Mouse (Mus musculus): ENCODE measurements at regions not wholly inside any gene's neighbourhood (a gene's known extent, or its start where the extent isn't known, plus 50 kb on each side); places are given as distances from the start of the nearest gene placed in this dataset.

GRCm38 (mm10) chr5:101064308-101064707, 218.8 kb downstream of the Gpat3 start:
- no peaks in the 10 kb centered on the region for H3K27me3 ChIP-seq (replicated peaks)
- no peak overlapping the region for H3K9ac ChIP-seq (ENCODE audit: insufficient read depth, low read depth)
- H3K27ac ChIP-seq (ENCODE audit: insufficient read depth, low read depth) = no peak overlapping the region
- no peaks in the 10 kb centered on the region for H3K9me3 ChIP-seq (replicated peaks; ENCODE audit: low read length)
- H3K4me2 ChIP-seq (ENCODE audit: insufficient read depth, low read depth, poor library complexity, severe bottlenecking) = no peak overlapping the region
- in situ Hi-C loops (cut with MboI; ENCODE audit: low pct_ligation_motif_present, low pct_unique_long_range_greater_than_20kb, low sequenced_read_pairs) = no loop called here
- no peaks in the 10 kb centered on the region for H3K4me1 ChIP-seq (ENCODE audit: control insufficient read depth in 1 of 2, insufficient read depth in 2 of 2)
- no peaks in the 10 kb centered on the region for H3K79me2 ChIP-seq (replicated peaks; ENCODE audit: control insufficient read depth, extremely low read depth, insufficient read depth, poor library complexity, severe bottlenecking)
- no peak for TF ChIP-seq IRF4 (IDR thresholded peaks at IDR 0.05; ENCODE audit: low read depth, low read length)
- TF ChIP-seq KAT2A (IDR thresholded peaks at IDR 0.05; ENCODE audit: insufficient replicate concordance, low read length) = no peak
- TF ChIP-seq E2F4 (IDR thresholded peaks at IDR 0.05; ENCODE audit: insufficient replicate concordance, low read depth, low read length) = no peak
- TF ChIP-seq MEF2A (IDR thresholded peaks at IDR 0.05; ENCODE audit: borderline replicate concordance, low read depth, low read length) = no peak
- TF ChIP-seq USF1 (IDR thresholded peaks at IDR 0.05; ENCODE audit: low read depth, low read length) = no peak
- TF ChIP-seq NRF1 (IDR thresholded peaks at IDR 0.05; ENCODE audit: low read depth, low read length) = no peak
- TF ChIP-seq ZMIZ1 (IDR thresholded peaks at IDR 0.05; ENCODE audit: low read depth, low read length) = no peak
- no peak for TF ChIP-seq ZC3H11A (IDR thresholded peaks at IDR 0.05; ENCODE audit: low read depth, low read length)
- no peak for TF ChIP-seq PAX5 (IDR thresholded peaks at IDR 0.05; ENCODE audit: low read length)
- TF ChIP-seq SMC3 (IDR thresholded peaks at IDR 0.05; ENCODE audit: low read depth, low read length) = no peak
- TF ChIP-seq ETS1 (conservative IDR thresholded peaks at IDR 0.05; ENCODE audit: low read depth, low read length) = no peak
- TF ChIP-seq RAD21 (IDR thresholded peaks at IDR 0.05; ENCODE audit: low read depth, low read length) = no peak
- no peak for TF ChIP-seq CTCF (conservative IDR thresholded peaks at IDR 0.05 in 1 of 2, IDR thresholded peaks at IDR 0.05 in 1 of 2; ENCODE audit: low read depth in 2 of 2, low read length in 2 of 2)
- TF ChIP-seq POLR2A (IDR thresholded peaks at IDR 0.05; ENCODE audit: low read depth, low read length) = no peak
- TF ChIP-seq ZNF384 (IDR thresholded peaks at IDR 0.05; ENCODE audit: low read depth, low read length) = no peak
- no peak for TF ChIP-seq GABPA (IDR thresholded peaks at IDR 0.05; ENCODE audit: insufficient replicate concordance, low read depth, low read length)
- no peak for TF ChIP-seq ZKSCAN1 (IDR thresholded peaks at IDR 0.05; ENCODE audit: borderline replicate concordance, low read depth, low read length)
- no peak for TF ChIP-seq SIN3A (IDR thresholded peaks at IDR 0.05; ENCODE audit: low read length)
- no peak for TF ChIP-seq USF2 (conservative IDR thresholded peaks at IDR 0.05; ENCODE audit: low read depth, low read length)
- no peaks in the 10 kb centered on the region for H3K36me3 ChIP-seq (replicated peaks in 1 of 2; ENCODE audit: control insufficient read depth in 1 of 2, insufficient read depth in 1 of 2, low read length in 1 of 2)
- dilution Hi-C loops (cut with MboI; ENCODE audit: extremely low pct_ligation_motif_present, extremely low pct_unique_long_range_greater_than_20kb, low sequenced_read_pairs) = no loop called here
- no peak overlapping the region for H3K4me3 ChIP-seq (replicated peaks in 1 of 3; ENCODE audit: low read depth in 2 of 3, low read length in 2 of 3, poor library complexity in 1 of 3)
- no peak for DNase-seq (ENCODE audit: extremely low read depth)

DNA sequence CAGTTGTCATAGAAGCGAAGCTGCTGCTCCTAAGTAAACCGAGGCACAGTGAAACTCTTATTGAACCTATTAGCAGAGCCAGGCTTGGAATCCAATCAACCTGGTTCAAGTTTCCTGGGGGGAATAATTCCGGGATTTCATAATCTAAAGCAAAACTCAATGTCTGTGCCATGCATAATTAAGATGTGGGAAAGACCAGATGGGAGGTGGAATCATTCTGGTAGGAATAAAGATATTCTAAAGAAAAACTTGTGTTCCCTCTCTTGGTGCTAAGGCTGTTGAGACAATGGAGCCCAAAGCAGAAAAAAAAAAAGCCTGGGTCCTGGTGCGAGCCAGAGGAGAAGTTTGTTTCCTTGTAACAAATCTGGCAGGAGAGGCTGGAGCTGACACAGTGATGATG, 217.7 kb downstream of the Gpat3 start:
- no peaks in the 10 kb centered on the region for H3K9me3 ChIP-seq (replicated peaks; ENCODE audit: low read length)
- in situ Hi-C loops (cut with MboI; ENCODE audit: low pct_ligation_motif_present, low pct_unique_long_range_greater_than_20kb, low sequenced_read_pairs) = no loop called here
- dilution Hi-C loops (cut with MboI; ENCODE audit: extremely low pct_ligation_motif_present, extremely low pct_unique_long_range_greater_than_20kb, low sequenced_read_pairs) = no loop called here

More for the DNA sequence above, 217.7 kb downstream of the Gpat3 start:
- Histone ChIP-seq H3K4me3 (replicated peaks in 1 of 3; ENCODE audit: low read depth in 2 of 3, low read length in 2 of 3, poor library complexity in 1 of 3) (no peak overlapping the region), H3K36me3 (replicated peaks in 1 of 2; ENCODE audit: control insufficient read depth in 1 of 2, insufficient read depth in 1 of 2, low read length in 1 of 2) (no peaks in the 10 kb centered on the region), H3K4me2 (ENCODE audit: insufficient read depth, low read depth, poor library complexity, severe bottlenecking) (no peak overlapping the region), H3K27me3 (replicated peaks) (no peaks in the 10 kb centered on the region), H3K9ac (ENCODE audit: insufficient read depth, low read depth) (no peak overlapping the region), H3K27ac (ENCODE audit: insufficient read depth, low read depth) (no peak overlapping the region), H3K4me1 (ENCODE audit: control insufficient read depth in 1 of 2, insufficient read depth in 2 of 2) (no peaks in the 10 kb centered on the region), H3K79me2 (replicated peaks; ENCODE audit: control insufficient read depth, extremely low read depth, insufficient read depth, poor library complexity, severe bottlenecking) (no peaks in the 10 kb centered on the region)
- TF ChIP-seq POLR2A (IDR thresholded peaks at IDR 0.05; ENCODE audit: low read depth, low read length) (no peak), MAFK (IDR thresholded peaks at IDR 0.05; ENCODE audit: insufficient replicate concordance, low read length) (no peak), SIN3A (IDR thresholded peaks at IDR 0.05; ENCODE audit: low read length) (no peak), ELF1 (IDR thresholded peaks at IDR 0.05; ENCODE audit: low read depth, low read length) (no peak), JUND (conservative IDR thresholded peaks at IDR 0.05; ENCODE audit: low read depth, low read length) (no peak), CHD1 (IDR thresholded peaks at IDR 0.05; ENCODE audit: low read depth, low read length) (no peak), CTCF (conservative IDR thresholded peaks at IDR 0.05 in 1 of 2, IDR thresholded peaks at IDR 0.05 in 1 of 2; ENCODE audit: low read depth in 2 of 2, low read length in 2 of 2) (no peak), ZC3H11A (IDR thresholded peaks at IDR 0.05; ENCODE audit: low read depth, low read length) (no peak), EP300 (IDR thresholded peaks at IDR 0.05; ENCODE audit: low read length) (no peak), UBTF (IDR thresholded peaks at IDR 0.05; ENCODE audit: low read depth, low read length) (no peak), ETS1 (conservative IDR thresholded peaks at IDR 0.05; ENCODE audit: low read depth, low read length) (no peak), ZNF384 (IDR thresholded peaks at IDR 0.05; ENCODE audit: low read depth, low read length) (no peak), RAD21 (IDR thresholded peaks at IDR 0.05; ENCODE audit: low read depth, low read length) (no peak), USF1 (IDR thresholded peaks at IDR 0.05; ENCODE audit: low read depth, low read length) (no peak), JUN (IDR thresholded peaks at IDR 0.05; ENCODE audit: insufficient read depth, low read depth, low read length) (no peak), HCFC1 (IDR thresholded peaks at IDR 0.05; ENCODE audit: low read depth, low read length) (no peak), ZKSCAN1 (IDR thresholded peaks at IDR 0.05; ENCODE audit: borderline replicate concordance, low read depth, low read length) (no peak)
- DNase-seq (ENCODE audit: extremely low read depth) = no peak

Measured in CH12.LX (cell line).